Mouse (Mus musculus) stomach, postnatal 0 days (tissue): ENCODE data around the gene Fen1.

Experiments used
- CTCF ChIP-seq: IDR thresholded peaks from 2 replicates; pipeline ENCODE4 v1.5.1; 2016; ENCODE audit warnings: antibody characterized with exemption, low read depth, mild to moderate bottlenecking, moderate library complexity
- EP300 ChIP-seq: optimal IDR thresholded peaks from 2 replicates; pipeline ENCODE3; 2016; ENCODE audit warnings: antibody characterized with exemption

- TF ChIP-seq EP300 (no peak), CTCF (no peak)
Measured at GRCm38 (mm10) chr19:10182142-10182541, 21.8 kb downstream of the Fen1 start.
